Mouse (Mus musculus): ENCODE measurements around the gene Capn12. TPM values are rescaled to one million over a fixed set of nuclear protein-coding genes. Genes with fewer than 3 reads are reported as not detected.

The Capn12 gene
- polyA plus RNA-seq, 1 experiment from 2014 or later: 0.57 TPM

DNA sequence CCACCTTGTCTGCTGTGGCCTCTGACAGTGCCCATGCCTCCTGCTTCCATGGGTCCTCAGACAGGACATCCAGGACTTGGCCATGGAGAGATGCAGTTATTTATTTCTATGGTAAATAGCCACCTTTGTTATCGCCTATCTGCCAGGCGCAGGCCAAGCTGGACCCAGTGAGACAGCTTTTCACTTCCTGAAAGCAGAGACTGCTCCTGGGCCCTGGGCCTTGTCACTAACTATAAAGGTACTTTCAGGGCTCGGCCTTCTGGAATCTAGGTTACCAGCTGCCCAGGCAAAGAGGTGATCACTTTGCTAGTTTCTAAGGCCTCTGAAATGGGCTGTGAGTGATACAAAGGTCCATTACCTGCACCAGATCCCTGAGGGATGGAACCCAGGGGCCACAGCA, 43.6 kb downstream of the Capn12 start:
- H3K9ac ChIP-seq: no peak overlapping the region
- ATAC-seq (ENCODE audit: low FRiP score): no peak
- peak overlapping the region; percentile 65; the same call in 1 of the 2 replicates for H3K27ac ChIP-seq
- no peak overlapping the region for H3K4me2 ChIP-seq
- no peaks in the 10 kb centered on the region for H3K27me3 ChIP-seq
- 88% methylated on average over 3 of the region's 3 CpGs for WGBS
- H3K9me3 ChIP-seq: no peaks in the 10 kb centered on the region
- peaks cover 62% of the 10 kb centered on the region for H3K4me1 ChIP-seq
- H3K4me3 ChIP-seq (replicated peaks): no peak overlapping the region
- H3K36me3 ChIP-seq (replicated peaks): no peaks in the 10 kb centered on the region; the same call in 1 of the 2 replicates

DNA sequence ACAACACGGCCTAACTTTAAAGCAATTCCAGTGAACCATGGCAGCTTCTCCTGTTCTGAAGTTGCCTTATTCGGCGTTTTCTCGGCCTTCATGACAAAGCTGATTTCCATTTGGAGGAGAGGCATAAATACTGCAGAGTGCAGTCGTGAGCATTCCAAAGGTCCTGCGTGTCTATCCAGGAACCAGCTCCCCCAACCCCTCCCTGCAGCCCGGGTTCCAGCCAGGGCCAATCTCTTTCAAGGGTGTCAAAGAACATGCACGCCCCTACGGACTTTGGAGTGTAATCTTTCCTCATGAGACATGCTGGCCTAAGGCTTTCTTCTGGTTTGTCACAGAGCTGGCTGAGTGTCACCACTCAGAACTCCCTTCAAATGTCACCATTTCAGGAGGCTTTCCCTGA, 44.1 kb downstream of the Capn12 start:
- H3K4me3 ChIP-seq (replicated peaks): no peak overlapping the region
- H3K4me2 ChIP-seq: no peak overlapping the region
- 45% methylated on average over 9 of the region's 9 CpGs for WGBS
- ATAC-seq (ENCODE audit: low FRiP score): no peak
- no peaks in the 10 kb centered on the region; the same call in 1 of the 2 replicates for H3K36me3 ChIP-seq (replicated peaks)
- no peaks in the 10 kb centered on the region for H3K27me3 ChIP-seq
- H3K27ac ChIP-seq: no peak overlapping the region
- H3K9me3 ChIP-seq: no peaks in the 10 kb centered on the region
- peaks cover 62% of the 10 kb centered on the region for H3K4me1 ChIP-seq
- H3K9ac ChIP-seq: no peak overlapping the region

DNA sequence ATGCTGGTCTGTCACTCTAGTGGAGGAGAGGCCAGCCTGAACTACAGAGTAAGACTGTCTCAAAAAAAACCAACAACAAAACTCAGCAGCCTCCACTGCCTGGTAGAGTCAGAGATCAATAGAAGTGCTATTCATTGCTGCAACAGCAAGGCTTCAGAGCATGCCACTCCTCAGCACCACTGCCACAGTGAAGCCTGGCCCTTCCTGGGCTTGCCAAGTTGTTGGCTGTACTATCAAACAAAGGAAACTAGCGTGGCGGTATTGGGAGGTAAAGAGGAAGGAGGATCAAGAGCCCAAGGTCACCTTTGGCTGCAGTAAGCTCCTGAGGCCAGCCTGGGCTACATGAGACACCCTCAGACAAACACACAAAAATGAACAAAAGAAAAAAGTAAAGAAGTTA, 45.0 kb downstream of the Capn12 start:
- no peaks in the 10 kb centered on the region for H3K27me3 ChIP-seq
- no peaks in the 10 kb centered on the region for H3K9me3 ChIP-seq
- ATAC-seq (ENCODE audit: low FRiP score): no peak
- no peaks in the 10 kb centered on the region; the same call in 1 of the 2 replicates for H3K36me3 ChIP-seq (replicated peaks)
- H3K4me2 ChIP-seq: no peak overlapping the region
- no peak overlapping the region for H3K27ac ChIP-seq
- WGBS: 68% methylated on average over 2 of the region's 2 CpGs
- no peak overlapping the region for H3K9ac ChIP-seq
- peaks cover 66% of the 10 kb centered on the region for H3K4me1 ChIP-seq
- no peak overlapping the region for H3K4me3 ChIP-seq (replicated peaks)

DNA sequence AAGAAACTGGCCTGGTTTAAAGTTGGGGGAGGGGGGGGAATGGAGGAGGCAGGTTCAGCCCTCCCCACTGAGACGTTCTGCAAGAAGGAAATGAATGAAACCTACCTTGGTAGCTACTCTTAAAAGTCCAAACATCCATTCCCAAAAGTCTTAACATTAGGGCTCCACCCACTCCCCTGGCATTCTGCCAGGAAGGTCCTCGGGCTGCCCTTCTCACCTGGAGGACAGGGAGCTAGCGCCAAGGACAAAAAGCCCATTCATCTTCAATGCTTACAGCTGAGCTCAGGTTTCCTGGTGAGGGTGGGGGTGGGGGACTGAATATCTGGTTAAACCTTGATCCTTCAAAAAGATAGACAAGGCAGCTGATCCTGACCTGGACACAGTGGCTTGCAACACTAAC, 48.2 kb downstream of the Capn12 start:
- Histone ChIP-seq H3K9ac (no peak overlapping the region), H3K27me3 (no peaks in the 10 kb centered on the region), H3K4me3 (replicated peaks) (no peak overlapping the region), H3K27ac (no peak overlapping the region), H3K4me2 (no peak overlapping the region), H3K36me3 (replicated peaks) (no peaks in the 10 kb centered on the region), H3K4me1 (peaks cover 46% of the 10 kb centered on the region), H3K9me3 (no peaks in the 10 kb centered on the region)
- WGBS: 58% methylated on average over 3 of the region's 3 CpGs
- no peak for ATAC-seq (ENCODE audit: low FRiP score)

DNA sequence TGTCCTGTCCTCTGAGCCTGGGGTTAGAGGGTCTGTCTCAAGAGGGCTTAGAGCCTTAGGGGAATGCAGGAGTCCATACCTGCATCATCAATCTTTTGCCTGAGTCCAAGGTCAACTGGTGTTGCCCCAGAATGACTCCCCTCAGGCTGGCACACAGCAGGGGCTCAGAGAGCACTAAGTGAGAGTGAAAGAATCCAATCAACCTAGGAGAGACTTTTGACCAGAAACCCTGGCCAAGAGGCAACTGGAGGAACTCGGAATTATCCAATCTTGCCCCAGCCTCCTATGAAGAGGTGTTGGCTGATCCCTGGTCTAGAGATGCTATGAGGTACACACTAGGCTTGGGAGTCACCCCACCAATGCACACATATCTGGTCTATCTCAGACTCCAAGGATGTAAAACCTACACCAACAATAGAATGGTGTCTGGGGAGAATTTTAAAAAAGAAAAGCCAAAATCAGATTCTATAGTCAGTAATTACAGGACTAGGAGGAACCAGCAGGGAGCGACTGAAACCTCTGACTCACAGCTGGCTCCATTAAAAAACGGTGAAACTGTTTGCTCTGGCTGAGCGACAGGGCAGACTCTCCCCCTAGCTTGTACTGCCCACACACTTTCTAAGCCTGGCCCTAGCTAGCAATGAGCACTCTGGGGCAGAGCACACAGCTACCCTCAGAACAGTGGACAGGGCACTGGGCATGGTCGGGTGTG, 49.3 kb downstream of the Capn12 start:
- Histone ChIP-seq H3K27me3 (no peaks in the 10 kb centered on the region), H3K4me1 (peaks cover 35% of the 10 kb centered on the region), H3K9ac (no peak overlapping the region), H3K36me3 (replicated peaks) (no peaks in the 10 kb centered on the region), H3K27ac (peak overlapping the region; percentile 9; the same call in 1 of the 2 replicates), H3K4me2 (no peak overlapping the region), H3K9me3 (no peaks in the 10 kb centered on the region), H3K4me3 (replicated peaks) (no peak overlapping the region)
- 57% methylated on average over 5 of the region's 5 CpGs for WGBS
- no peak for ATAC-seq (ENCODE audit: low FRiP score)

DNA sequence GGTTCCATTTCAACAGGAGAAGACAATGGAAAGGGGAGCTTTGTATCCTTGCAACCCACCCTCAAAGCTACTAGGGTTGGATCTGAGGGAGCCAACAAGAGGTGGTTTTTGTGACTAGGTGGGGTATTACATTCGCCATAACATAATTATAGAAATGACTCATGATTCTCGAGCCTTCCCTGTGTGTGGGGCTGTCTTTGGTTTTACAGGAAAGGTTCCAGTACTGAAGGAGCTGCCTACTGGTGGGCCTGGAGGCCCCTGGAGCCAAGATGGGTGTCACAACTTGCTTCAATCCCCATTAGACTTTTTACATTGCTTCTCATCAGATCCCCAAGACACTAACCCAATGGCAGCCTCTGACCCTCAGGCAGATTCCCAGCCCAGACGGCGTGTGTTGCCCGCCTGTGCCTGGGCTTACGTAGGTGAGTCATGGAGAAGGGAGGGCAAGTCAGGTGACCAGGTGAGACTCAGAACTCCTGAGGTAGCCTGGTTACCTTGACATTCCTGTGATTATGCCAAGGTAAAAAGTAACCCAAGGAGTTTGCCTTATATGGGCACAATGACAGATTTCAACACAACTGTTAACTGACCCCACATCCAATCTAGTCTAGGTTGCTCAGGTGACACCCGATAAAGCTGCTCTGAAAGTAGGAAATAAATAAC, 49.9 kb downstream of the Capn12 start:
- WGBS: 95% methylated on average over 7 of the region's 7 CpGs
- Histone ChIP-seq H3K9ac (no peak overlapping the region), H3K9me3 (no peaks in the 10 kb centered on the region), H3K4me3 (replicated peaks) (no peak overlapping the region), H3K27ac (no peak overlapping the region; the same call in 1 of the 2 replicates), H3K4me2 (no peak overlapping the region), H3K36me3 (replicated peaks) (no peaks in the 10 kb centered on the region), H3K27me3 (no peaks in the 10 kb centered on the region), H3K4me1 (peaks cover 30% of the 10 kb centered on the region)
- ATAC-seq (ENCODE audit: low FRiP score): no peak

DNA sequence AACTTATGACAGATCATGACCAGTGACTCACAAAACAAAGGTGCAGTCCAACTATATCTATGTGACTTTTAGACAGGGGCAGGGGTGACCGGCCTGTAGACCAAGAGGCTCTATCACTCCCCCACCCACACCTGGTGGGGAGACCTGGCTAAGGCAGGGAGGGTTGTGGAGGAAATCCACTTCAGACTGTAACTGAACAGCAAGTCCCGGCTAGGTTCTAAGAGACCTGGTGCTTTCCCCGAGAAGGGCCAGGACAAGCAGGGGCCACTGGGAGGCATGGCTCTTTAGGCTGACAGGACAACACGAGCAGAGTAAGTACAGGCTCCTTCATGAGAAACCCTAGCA, 50.4 kb downstream of the Capn12 start:
- no peak for ATAC-seq (ENCODE audit: low FRiP score)
- Histone ChIP-seq H3K36me3 (replicated peaks) (no peaks in the 10 kb centered on the region), H3K27ac (no peak overlapping the region), H3K4me3 (replicated peaks) (no peak overlapping the region), H3K4me1 (peaks cover 32% of the 10 kb centered on the region), H3K9me3 (no peaks in the 10 kb centered on the region), H3K27me3 (no peaks in the 10 kb centered on the region), H3K4me2 (no peak overlapping the region), H3K9ac (no peak overlapping the region)
- WGBS: 93% methylated on average over 4 of the region's 4 CpGs

DNA sequence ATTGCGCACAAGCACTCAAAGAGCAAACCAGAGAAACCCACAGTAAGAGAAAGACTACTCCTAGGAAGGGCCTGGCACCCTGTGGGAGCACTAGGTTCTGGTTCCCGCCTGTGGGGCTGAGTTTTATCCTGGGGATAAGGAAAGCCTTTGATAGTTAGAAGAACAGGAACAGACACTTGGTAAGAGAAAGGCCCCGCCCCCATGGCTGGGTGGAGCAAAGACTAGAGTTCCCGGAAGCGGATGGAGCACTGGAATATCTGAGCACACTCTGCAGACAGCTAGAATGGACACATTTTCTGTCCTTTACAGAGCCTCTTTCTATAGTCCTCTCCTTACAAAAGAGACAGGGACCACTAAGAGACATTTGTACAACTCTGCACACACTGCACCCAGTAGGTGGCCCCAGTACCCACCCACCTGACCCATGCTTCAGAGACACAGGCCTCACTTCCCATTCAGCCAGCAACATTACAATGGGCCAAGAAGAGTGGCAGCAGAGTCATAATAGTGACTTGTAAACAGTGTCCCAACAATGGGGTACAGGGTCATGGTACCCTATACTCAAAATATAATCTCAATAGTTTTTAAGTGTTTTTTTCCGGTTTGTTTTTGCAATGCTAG, 51.3 kb downstream of the Capn12 start:
- no peak overlapping the region for H3K4me3 ChIP-seq (replicated peaks)
- H3K36me3 ChIP-seq (replicated peaks): no peaks in the 10 kb centered on the region
- ATAC-seq (ENCODE audit: low FRiP score): no peak
- WGBS: 86% methylated on average over 6 of the region's 6 CpGs
- no peaks in the 10 kb centered on the region for H3K27me3 ChIP-seq
- no peaks in the 10 kb centered on the region for H3K9me3 ChIP-seq
- H3K4me2 ChIP-seq: no peak overlapping the region
- no peak overlapping the region for H3K9ac ChIP-seq
- peaks cover 38% of the 10 kb centered on the region for H3K4me1 ChIP-seq
- no peak overlapping the region for H3K27ac ChIP-seq

DNA sequence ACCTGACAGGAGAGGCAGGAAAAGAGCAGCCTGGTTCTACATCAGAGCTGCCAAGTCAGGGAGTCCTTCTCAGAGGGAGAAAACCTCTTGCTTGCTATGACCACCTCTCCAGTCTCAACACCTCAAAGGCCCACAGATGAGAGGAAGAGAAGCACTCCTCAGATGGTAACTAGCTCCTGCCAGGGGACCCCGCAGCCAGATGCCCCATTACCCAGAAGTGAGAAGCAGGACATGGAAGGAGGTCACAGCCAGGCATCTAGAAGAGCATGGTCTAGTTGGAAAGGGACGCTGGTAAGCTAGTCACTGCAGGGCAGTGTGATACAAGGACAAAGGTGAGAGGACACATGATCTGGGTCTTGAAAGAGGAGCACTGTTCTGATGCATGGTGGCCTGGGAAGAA, 52.6 kb downstream of the Capn12 start:
- WGBS: 90% methylated on average over 2 of the region's 2 CpGs
- Histone ChIP-seq H3K4me2 (no peak overlapping the region), H3K36me3 (replicated peaks) (no peaks in the 10 kb centered on the region), H3K9ac (no peak overlapping the region), H3K9me3 (no peaks in the 10 kb centered on the region), H3K4me3 (replicated peaks) (no peak overlapping the region), H3K4me1 (peaks cover 40% of the 10 kb centered on the region), H3K27ac (no peak overlapping the region), H3K27me3 (no peaks in the 10 kb centered on the region)
- ATAC-seq (ENCODE audit: low FRiP score): no peak

DNA sequence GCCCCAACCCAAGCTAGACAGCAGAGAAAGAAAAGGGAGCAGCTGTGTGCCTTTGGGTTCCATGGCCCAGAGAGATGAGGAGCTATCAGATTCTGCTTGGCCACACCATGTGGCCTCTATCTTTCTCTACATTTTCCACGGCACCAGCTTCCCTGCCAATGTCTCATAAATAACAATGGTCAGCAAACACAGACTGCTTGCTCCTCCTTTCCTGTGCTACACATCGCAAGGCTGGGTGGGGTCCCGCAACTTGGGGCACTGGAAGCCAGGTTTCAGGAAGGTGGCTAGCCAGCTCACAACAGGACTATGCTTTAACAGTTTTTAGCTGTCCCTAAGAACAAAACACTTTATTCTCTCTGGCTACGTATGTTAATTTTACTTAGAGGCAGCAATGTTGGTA, 55.6 kb downstream of the Capn12 start:
- H3K9ac ChIP-seq: no peak overlapping the region
- no peak for ATAC-seq (ENCODE audit: low FRiP score)
- H3K4me2 ChIP-seq: no peak overlapping the region
- H3K9me3 ChIP-seq: no peaks in the 10 kb centered on the region
- no peaks in the 10 kb centered on the region for H3K27me3 ChIP-seq
- H3K4me3 ChIP-seq (replicated peaks): no peak overlapping the region
- H3K27ac ChIP-seq: peak overlapping the region; percentile 44
- H3K36me3 ChIP-seq (replicated peaks): no peaks in the 10 kb centered on the region
- H3K4me1 ChIP-seq: peaks cover 29% of the 10 kb centered on the region
- 78% methylated on average over 4 of the region's 4 CpGs for WGBS

DNA sequence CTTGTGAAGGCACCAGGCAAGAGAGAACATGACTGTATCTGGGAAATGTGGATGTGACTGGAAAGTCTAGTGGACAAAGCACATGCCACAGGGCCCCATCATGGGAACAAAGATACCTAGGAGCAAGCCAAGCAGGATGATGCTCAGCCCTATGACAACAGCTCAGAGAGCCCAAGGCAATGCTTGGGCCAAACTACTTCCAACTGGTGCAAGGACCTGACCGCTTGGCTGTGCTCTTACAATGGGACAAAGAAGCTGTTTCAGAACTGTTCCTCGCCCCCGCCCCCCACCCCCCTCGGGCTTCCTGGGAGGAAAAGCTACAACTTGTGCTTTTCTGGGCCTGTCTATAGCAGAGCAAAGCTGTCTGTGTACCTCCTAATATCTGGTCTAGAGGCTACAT, 57.4 kb downstream of the Capn12 start:
- Histone ChIP-seq H3K9ac (no peak overlapping the region), H3K36me3 (replicated peaks) (no peaks in the 10 kb centered on the region), H3K4me3 (replicated peaks) (no peak overlapping the region), H3K4me2 (no peak overlapping the region), H3K4me1 (peaks cover 28% of the 10 kb centered on the region), H3K27me3 (0 out of 2 replicates have a peak, but pooled peaks cover 2% of the 10 kb centered on the region), H3K9me3 (no peaks in the 10 kb centered on the region), H3K27ac (no peak overlapping the region)
- ATAC-seq (ENCODE audit: low FRiP score): no peak; the same call in 1 of the 2 replicates
- 53% methylated on average over 4 of the region's 4 CpGs for WGBS

DNA sequence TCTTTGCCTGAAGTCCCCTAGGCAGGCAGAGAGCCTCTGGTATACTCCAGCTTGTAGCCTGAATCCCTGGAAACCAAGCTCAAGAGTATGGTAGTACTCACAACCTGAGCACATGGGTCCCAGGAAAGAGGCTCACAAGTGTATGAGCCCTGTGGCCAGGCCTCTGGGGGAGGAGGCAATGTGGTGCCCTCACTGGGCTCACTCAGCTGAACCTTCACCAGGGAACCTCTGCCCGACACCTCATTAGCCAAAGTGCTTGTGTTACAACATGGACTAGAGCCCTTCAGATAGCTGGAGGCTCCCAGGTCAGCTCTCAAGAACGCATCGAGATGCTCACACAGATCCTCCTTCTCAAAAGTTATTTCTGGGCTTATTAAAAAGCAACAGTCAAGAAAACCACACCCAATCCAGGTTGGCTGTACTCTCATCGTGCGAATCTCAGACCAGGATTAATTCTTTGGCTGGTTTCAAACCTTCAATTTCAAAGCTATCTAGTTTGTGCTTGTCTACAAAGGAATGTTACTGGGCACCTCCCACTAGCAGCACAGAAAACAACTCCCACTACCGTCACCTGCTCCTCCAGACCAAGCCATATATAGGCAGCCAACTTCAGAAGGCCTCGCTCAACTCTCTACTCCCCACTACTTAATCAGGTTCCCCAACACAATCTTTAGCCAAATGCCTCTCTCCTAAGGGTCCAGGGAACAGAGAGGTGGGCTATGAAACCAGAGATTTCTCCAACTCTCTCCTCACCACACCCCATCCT, 58.4 kb downstream of the Capn12 start:
- Histone ChIP-seq H3K4me1 (peaks cover 29% of the 10 kb centered on the region), H3K9ac (no peak overlapping the region), H3K36me3 (replicated peaks) (no peaks in the 10 kb centered on the region), H3K27ac (no peak overlapping the region), H3K9me3 (no peaks in the 10 kb centered on the region), H3K4me2 (no peak overlapping the region), H3K27me3 (0 out of 2 replicates have a peak, but pooled peaks cover 4% of the 10 kb centered on the region), H3K4me3 (replicated peaks) (no peak overlapping the region)
- 92% methylated on average over 7 of the region's 7 CpGs for WGBS
- no peak for ATAC-seq (ENCODE audit: low FRiP score)
